Mouse (Mus musculus): Measurements from ENCODE around the gene Pex1.

DNA sequence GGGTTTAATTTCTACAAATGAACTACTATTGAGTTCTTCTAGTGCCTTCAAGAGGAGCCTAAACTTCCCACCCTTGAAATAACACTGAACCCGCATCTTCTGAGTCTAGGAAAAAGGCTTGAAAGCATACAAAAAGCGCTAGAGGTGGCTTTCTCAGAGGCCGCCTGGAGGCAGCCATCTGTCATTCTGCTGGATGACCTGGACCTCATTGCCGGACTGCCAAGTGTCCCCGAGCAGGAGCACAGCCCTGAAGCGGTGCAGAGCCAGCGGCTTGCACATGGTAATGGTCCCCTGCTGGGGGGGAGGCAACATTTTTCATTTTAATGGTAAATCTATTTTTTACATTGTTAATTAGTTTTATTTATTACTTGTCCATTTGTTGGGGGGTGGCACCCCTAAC, 24.6 kb downstream of the Pex1 start:
- TF ChIP-seq CTCF (IDR thresholded peaks at IDR 0.05; ENCODE audit: low read depth) (no peak), EP300 (IDR thresholded peaks at IDR 0.05; ENCODE audit: low read depth) (no peak)
